Mouse (Mus musculus): Measurements from ENCODE around the gene Dars. TPM values are rescaled to one million over a fixed set of nuclear protein-coding genes. Genes with fewer than 3 reads are reported as not detected.

Dars gene
- polyA plus RNA-seq, 1 experiment from 2014 or later, result 136 TPM

DNA sequence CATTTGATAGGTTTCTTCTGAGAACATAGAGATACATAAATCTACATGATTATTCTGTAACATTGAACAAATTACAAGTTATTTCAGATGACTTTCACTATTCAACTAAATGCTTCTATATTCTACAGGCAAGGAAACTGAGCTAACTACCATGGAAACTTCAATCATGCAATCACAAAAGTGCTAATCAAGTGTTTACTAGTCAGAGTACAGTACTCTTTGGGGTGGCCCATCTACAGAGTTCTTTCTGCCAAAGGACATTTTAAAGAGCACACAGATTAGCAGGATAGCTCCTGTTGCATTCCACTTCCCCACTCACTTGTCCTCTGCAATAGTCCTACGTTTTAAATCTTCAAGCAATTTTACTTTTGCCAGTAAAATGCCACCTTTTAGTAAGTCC, 11.5 kb downstream of the Dars start:
- Histone ChIP-seq H3K4me1 (replicated peaks) (peaks cover 31% of the 10 kb centered on the region), H3K9me3 (no peaks in the 10 kb centered on the region), H3K27me3 (no peaks in the 10 kb centered on the region), H3K36me3 (peaks cover 4% of the 10 kb centered on the region), H3K4me3 (replicated peaks) (no peak overlapping the region), H3K4me2 (replicated peaks) (no peak overlapping the region), H3K27ac (no peak overlapping the region), H3K9ac (replicated peaks) (no peak overlapping the region)
- WGBS, result 49% methylated on average over 1 of the region's 1 CpGs
- ATAC-seq, result no peak

DNA sequence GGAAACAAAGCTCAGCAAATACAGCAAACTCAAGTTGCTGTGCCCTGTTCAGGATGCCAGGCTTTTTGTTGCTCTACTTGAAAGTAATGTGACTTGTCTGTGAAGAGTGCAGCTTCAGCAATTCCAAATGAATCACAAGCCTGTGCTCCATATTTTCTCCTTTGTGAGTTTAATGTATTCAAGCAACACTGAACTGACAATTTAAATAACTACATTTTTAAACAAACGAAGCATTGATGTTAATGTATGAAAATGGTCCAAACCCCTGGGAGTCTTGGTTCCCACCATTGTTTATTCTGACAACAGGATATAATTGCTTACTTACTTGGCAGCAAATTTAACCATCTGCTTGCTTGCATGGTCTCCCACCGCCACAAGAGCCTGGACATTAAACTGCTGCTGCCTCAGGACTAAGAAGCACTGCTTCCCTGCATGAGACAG, 12.1 kb downstream of the Dars start:
- 7% methylated on average over 2 of the region's 2 CpGs for WGBS
- Histone ChIP-seq H3K27ac (peak overlapping the region; percentile 53), H3K9me3 (no peaks in the 10 kb centered on the region), H3K36me3 (peaks cover 3% of the 10 kb centered on the region; the same call in 1 of the 2 replicates), H3K4me2 (replicated peaks) (no peak overlapping the region), H3K9ac (replicated peaks) (no peak overlapping the region), H3K4me3 (replicated peaks) (no peak overlapping the region), H3K4me1 (replicated peaks) (peaks cover 37% of the 10 kb centered on the region), H3K27me3 (no peaks in the 10 kb centered on the region)
- peak; percentile 87 for ATAC-seq

DNA sequence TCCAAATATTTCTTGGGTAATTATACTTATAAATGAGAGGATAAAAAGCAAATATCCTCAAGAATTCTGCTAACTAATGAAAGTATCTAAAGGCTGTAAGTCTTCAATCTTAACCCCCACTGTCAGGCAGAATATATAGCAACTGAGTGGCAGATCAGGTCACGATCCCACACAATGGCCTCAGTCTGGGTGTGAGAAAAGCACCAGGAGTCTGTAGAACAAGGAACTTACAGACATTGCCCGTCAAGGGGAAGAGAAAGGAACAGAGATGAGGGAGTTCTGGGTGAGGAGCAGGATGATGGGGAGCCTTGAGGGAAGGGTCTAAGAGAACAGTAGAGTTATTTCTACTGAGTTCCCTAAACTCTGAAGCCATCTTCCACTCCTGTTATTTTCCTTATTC, 16.2 kb downstream of the Dars start:
- 8% methylated on average over 2 of the region's 2 CpGs for WGBS
- Histone ChIP-seq H3K9ac (replicated peaks) (no peak overlapping the region), H3K4me3 (replicated peaks) (no peak overlapping the region), H3K4me2 (replicated peaks) (no peak overlapping the region), H3K9me3 (no peaks in the 10 kb centered on the region), H3K27me3 (no peaks in the 10 kb centered on the region), H3K27ac (0 out of 2 replicates have a peak overlapping the region, but pooled peaks have one; percentile 15), H3K36me3 (peaks cover 12% of the 10 kb centered on the region), H3K4me1 (replicated peaks) (peaks cover 36% of the 10 kb centered on the region)
- ATAC-seq, result no peak

DNA sequence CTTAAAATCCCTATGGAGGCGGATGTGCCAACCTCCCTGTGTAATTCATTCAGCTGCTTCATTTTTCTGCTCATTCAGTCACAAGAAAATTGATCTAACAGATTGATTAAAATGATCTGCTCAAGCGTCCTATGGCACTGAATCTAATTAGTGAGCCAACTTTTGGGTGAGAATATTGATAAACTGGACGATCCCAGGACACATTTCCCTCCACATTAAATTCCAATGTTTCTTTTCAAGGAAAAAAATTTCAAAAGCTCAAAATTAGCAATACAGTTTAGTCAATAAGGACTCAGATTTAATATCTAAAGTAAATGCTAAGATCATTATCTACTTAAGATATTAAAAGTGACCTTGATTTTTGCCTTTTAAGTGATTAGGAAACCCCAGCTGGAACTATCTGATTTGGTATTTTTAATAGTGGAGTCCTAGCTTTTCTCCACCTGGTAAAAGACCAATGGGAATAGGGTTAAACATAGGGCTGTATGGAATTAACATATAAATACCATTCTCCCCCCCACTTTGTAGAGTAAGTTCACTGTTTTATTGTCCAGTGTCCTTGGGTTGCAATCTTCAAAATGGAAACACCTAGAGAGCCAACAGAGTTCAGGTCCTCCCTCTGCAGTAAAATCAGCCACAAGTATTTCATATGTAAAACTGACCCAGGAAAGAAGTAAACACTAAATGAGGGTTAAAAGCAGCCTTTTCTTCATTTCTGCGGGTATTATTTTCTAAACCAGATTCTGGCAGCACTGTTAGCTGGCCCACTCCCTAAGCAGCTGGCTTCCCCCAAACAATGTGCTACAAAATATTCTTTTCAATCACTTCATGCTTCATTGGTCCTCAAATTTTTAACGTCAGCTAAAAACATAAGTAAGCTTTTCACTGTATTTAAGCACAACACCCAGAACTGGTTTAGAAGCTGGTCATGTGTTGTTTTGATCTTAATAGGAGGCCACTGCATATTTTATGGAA, 16.9 kb downstream of the Dars start:
- Histone ChIP-seq H3K9me3 (no peaks in the 10 kb centered on the region), H3K4me2 (replicated peaks) (no peak overlapping the region), H3K4me3 (replicated peaks) (no peak overlapping the region), H3K4me1 (replicated peaks) (peaks cover 31% of the 10 kb centered on the region), H3K27ac (peak overlapping the region; percentile 49), H3K27me3 (no peaks in the 10 kb centered on the region), H3K9ac (replicated peaks) (no peak overlapping the region), H3K36me3 (peaks cover 12% of the 10 kb centered on the region)
- WGBS, result 20% methylated on average over 5 of the region's 5 CpGs
- ATAC-seq, result no peak

DNA sequence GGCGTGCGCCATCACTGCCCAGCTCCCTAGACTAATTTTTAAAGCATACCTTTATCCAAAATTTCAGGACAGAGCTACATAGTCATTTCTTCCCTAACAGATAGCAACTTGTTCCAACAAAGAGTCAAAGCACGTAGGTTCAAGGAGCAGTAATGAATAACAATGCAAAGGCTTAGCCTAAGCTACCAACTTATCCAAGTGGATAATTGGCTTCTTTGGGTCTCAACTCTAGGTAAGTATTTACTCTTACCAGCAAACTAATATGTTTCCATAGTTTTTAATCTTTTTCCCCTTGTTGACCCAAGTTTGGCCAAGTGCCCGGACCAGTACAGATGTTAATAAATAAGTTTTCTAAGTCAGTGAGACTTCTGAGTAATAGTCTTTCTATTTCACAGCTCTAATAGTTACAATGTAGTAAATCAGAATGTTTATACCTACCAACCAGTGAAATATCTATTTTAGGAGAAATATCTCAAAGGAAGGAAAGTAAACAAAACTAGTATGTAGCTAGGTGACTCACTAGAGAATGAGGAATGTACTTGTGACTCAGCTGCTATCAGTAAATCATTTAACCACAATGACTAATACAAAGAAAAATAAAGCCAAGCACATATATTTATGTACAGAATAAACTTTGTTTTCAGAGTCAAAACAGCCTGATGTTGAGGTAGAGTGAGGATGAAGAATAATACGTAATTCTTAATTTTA, 18.3 kb downstream of the Dars start:
- ATAC-seq, result no peak
- H3K9ac ChIP-seq (replicated peaks), result no peak overlapping the region
- peaks cover 16% of the 10 kb centered on the region for H3K36me3 ChIP-seq
- H3K27ac ChIP-seq, result no peak overlapping the region
- peaks cover 25% of the 10 kb centered on the region for H3K4me1 ChIP-seq (replicated peaks)
- no peaks in the 10 kb centered on the region for H3K9me3 ChIP-seq
- H3K27me3 ChIP-seq, result no peaks in the 10 kb centered on the region
- H3K4me3 ChIP-seq (replicated peaks), result no peak overlapping the region
- H3K4me2 ChIP-seq (replicated peaks), result no peak overlapping the region
- WGBS, result 83% methylated on average over 5 of the region's 5 CpGs

DNA sequence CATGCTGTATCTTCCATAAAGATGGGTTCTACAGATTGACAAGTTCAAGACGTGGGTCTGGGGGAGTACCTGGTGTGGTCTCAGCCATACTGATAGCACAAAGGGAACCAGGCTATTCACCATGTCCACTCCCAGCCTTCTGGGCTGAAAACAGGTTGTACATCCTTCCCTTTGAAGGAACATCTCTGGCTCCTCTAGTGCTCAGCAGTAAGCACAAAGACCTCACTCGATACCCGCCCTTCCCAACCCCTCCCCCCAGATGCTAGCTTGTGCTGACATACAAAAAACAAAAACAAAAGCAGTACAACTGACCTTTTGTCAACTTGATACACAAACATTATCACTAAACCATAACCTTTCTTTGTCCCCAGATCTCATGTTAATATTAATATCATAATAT, 22.5 kb downstream of the Dars start:
- ATAC-seq, result no peak
- Histone ChIP-seq H3K9ac (replicated peaks) (no peak overlapping the region), H3K4me1 (replicated peaks) (peaks cover 8% of the 10 kb centered on the region), H3K36me3 (peaks cover 18% of the 10 kb centered on the region), H3K4me3 (replicated peaks) (no peak overlapping the region), H3K9me3 (no peaks in the 10 kb centered on the region), H3K27ac (no peak overlapping the region), H3K27me3 (no peaks in the 10 kb centered on the region), H3K4me2 (replicated peaks) (no peak overlapping the region)
- 94% methylated on average over 3 of the region's 3 CpGs for WGBS

DNA sequence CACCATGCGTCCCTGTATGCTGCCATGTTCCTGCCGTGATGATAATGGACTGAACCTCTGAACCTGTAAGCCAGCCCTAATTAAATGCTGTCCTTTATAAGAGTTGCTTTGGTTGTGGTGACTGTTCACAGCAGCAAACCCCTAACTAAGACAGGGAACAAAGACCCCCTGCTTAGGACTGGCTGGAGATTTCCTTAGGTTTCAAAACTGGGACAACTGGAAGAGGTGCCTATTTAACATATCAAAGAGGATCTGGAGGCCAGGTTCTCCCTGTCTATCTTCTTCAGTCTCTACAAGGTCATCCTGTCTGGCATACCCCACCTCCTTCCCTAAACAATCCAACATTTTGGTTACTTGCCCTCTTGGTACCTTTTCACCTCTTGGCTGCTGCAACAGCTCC, 24.8 kb downstream of the Dars start:
- WGBS, result 55% methylated on average over 2 of the region's 2 CpGs
- no peak overlapping the region for H3K27ac ChIP-seq
- H3K4me1 ChIP-seq (replicated peaks), result 0 out of 2 replicates have a peak, but pooled peaks cover 4% of the 10 kb centered on the region
- no peaks in the 10 kb centered on the region for H3K9me3 ChIP-seq
- ATAC-seq, result no peak
- H3K9ac ChIP-seq (replicated peaks), result no peak overlapping the region
- H3K27me3 ChIP-seq, result no peaks in the 10 kb centered on the region
- H3K4me2 ChIP-seq (replicated peaks), result no peak overlapping the region
- peaks cover 20% of the 10 kb centered on the region for H3K36me3 ChIP-seq
- H3K4me3 ChIP-seq (replicated peaks), result no peak overlapping the region

DNA sequence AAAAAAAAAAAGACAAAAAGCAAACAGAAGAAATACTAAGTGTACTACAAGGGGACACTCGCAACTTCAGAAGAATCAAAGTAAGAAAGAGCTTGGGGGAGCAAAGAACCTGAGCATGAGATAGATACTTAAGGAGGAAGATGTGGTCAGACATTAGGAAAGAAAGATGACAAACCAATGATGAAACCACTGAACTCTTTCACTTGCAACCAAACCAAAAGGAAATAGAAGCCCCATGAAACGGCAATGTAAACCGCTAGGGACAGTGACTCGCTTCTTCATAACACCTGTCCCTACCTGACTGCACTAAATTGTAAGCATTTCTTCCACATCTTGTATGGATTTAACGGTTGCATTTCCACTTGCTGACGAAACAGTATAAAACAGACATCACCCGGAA, 30.7 kb downstream of the Dars start:
- 98% methylated on average over 7 of the region's 7 CpGs for WGBS
- no peaks in the 10 kb centered on the region for H3K9me3 ChIP-seq
- no peaks in the 10 kb centered on the region for H3K27me3 ChIP-seq
- H3K4me3 ChIP-seq (replicated peaks), result no peak overlapping the region
- H3K27ac ChIP-seq, result no peak overlapping the region
- H3K4me1 ChIP-seq (replicated peaks), result no peaks in the 10 kb centered on the region
- H3K36me3 ChIP-seq, result peaks cover 33% of the 10 kb centered on the region
- no peak for ATAC-seq
- no peak overlapping the region for H3K9ac ChIP-seq (replicated peaks)
- H3K4me2 ChIP-seq (replicated peaks), result no peak overlapping the region

DNA sequence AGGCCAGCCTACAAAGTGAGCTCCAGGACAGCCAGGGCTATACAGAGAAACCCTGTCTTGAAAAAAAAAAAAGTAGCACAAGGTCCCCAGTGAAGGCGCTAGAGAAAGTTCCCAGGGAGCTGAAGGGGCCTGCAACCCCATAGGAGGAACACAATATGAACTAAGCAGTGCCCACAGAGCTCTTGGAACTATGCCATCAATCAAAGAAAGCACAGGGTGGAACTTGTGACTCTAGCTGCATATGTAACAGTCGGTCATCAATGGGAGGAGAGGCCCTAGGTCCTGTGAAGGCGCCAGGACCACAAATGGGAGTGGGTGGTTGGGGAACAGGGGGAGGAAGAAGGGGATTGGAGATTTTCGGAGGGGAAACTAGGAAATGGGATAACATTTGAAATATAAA, 40.3 kb downstream of the Dars start:
- Histone ChIP-seq H3K27me3 (no peaks in the 10 kb centered on the region), H3K4me2 (replicated peaks) (no peak overlapping the region), H3K9me3 (no peaks in the 10 kb centered on the region), H3K9ac (replicated peaks) (no peak overlapping the region), H3K4me1 (replicated peaks) (no peaks in the 10 kb centered on the region), H3K27ac (no peak overlapping the region), H3K4me3 (replicated peaks) (no peak overlapping the region), H3K36me3 (peaks cover 19% of the 10 kb centered on the region)
- ATAC-seq, result no peak
- WGBS, result 87% methylated on average over 4 of the region's 4 CpGs

DNA sequence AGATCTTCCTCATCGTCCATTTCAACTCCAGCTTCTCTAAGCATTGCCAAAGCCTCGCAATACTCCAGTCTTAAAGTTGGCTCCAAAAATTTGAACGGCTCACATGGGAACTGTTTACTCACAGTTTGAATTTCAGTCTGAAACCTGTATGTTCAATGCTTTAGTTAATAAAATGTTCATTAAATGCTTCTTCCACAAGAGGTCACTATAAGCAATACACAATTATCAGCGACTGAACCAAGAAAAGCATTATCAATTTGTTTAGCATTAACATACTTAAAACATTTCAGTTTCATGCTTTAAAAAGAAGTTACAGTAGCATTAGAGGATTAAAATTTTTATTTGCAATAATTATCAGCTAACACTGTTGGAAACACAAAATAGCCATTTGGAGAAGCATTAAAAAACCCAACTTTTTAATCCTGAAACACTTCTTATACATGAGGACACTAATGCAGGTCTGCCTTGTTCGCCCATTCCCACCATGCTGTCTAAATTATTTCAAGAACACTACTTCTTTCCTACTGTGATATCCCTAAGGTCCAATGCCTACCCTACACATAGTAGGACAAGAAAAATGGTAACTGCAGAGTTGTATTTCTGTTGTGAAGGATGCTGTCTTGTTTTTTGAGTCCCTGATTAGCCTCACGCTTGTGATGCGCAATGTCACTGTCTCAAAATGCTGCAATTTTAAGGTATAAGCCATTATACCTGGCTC, 44.9 kb downstream of the Dars start:
- H3K9me3 ChIP-seq, result no peaks in the 10 kb centered on the region
- no peak overlapping the region for H3K27ac ChIP-seq
- ATAC-seq, result no peak
- no peak overlapping the region for H3K4me2 ChIP-seq (replicated peaks)
- H3K36me3 ChIP-seq, result peaks cover 14% of the 10 kb centered on the region
- H3K4me1 ChIP-seq (replicated peaks), result no peaks in the 10 kb centered on the region
- H3K27me3 ChIP-seq, result no peaks in the 10 kb centered on the region
- H3K9ac ChIP-seq (replicated peaks), result no peak overlapping the region
- 75% methylated on average over 7 of the region's 7 CpGs for WGBS
- no peak overlapping the region for H3K4me3 ChIP-seq (replicated peaks)

DNA sequence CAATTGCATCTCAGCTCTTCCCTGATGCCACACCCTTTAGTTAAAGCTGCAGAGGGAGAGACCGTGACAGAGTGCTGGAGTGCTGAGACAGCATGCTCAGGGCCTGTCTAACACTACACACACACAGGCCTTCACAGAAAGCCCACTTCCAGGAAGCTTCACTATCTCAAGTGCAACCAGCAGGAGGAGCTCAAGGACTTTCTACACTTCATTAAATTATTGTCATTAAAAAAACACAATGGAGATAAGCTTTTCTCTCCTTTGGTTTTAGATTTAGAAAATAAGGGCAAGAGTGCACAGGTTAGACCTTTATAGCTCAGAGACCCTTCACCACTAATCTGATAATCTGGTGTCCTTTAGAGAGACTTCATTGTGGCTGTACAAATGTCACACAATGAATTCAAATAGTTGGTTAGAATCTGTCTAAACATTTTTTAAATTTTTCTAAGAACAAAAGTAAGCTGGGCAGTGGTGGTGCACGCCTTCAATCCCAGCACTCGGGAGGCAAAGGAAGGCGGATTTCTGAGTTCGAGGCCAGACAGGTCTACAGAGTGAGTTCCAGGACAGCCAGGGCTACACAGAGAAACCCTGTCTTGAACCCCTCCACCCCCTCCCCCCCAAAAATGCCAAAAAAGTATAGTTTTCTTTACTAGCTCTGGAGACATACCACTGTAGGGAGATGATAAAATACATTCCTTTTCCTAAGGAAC, 48.3 kb downstream of the Dars start:
- Histone ChIP-seq H3K9me3 (no peaks in the 10 kb centered on the region), H3K36me3 (peaks cover 17% of the 10 kb centered on the region), H3K4me2 (replicated peaks) (no peak overlapping the region), H3K9ac (replicated peaks) (no peak overlapping the region), H3K27ac (no peak overlapping the region), H3K27me3 (no peaks in the 10 kb centered on the region), H3K4me3 (replicated peaks) (no peak overlapping the region), H3K4me1 (replicated peaks) (no peaks in the 10 kb centered on the region)
- WGBS, result 43% methylated on average over 5 of the region's 5 CpGs
- ATAC-seq, result peak; percentile 85
